Mouse (Mus musculus): ENCODE measurements around the gene Pkmyt1. TPM values are rescaled to one million over a fixed set of nuclear protein-coding genes. Genes with fewer than 3 reads are reported as not detected.
A peak's percentile ranks its signal among the peaks of the same experiment; 100 is the strongest.

Gene Pkmyt1
- polyA plus RNA-seq, 1 experiment from 2014 or later = 13.3 TPM

DNA sequence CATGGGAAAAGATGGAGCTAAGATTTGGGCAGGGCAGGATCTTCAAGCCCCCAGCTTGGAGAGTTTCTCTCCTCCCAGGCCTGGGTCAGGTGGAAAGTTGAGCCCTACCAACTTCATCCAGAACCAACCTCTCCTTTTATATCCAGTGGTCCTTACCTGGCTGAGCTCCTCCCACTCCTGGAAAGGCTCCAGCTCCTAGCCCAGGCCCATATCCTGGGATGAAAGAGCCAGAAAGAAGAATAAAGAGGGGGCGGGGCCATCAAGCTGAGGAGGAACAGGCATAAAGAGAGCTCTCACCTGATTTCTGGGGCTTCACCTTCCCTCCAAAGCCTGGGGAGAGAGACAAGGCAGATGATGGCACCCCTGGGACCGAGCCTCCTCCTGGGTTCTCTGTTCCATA lies 9.1 kb upstream of the Pkmyt1 start:
- CTCF ChIA-PET = interaction anchor here (3.8 kb wide), 1 partner anchor 11 kb away, joined by 11 read pairs; no protein-coding TSS in a partner anchor
- in situ Hi-C loops (cut with MboI; ENCODE audit: low pct_unique_long_range_greater_than_20kb) = no loop called here
- POLR2A ChIA-PET = interaction anchor here (1.3 kb wide), 1 partner anchor 11 kb away, joined by 3 read pairs; no protein-coding TSS in a partner anchor
- ATAC-seq (no peak), DNase-seq (ENCODE audit: low read depth, low spot score) (no peak)
- TF ChIP-seq CTCF (IDR thresholded peaks at IDR 0.05) = no peak
- H3K27me3 ChIP-seq = peaks cover 12% of the 10 kb centered on the region

DNA sequence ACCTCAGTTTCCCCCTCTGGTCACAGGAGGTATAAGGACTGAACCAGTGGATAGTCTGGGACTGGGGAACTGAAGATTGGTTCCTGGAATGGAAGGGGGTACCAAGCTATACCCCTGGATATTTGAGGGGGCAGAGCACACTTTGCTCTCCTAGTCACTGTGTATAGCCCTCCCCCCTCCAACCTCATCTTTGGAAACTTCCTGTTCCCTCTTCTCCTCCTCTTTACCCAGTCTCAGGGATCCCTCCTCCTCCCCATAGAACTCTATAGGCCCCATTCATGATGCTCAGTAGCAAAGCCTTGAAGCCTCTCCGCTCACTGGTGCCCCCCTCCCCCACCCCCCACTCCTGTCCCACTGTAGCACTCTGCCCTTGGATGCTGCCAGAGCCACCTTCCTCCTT lies 6.7 kb upstream of the Pkmyt1 start:
- no peak for ATAC-seq
- in situ Hi-C loops (cut with MboI; ENCODE audit: low pct_unique_long_range_greater_than_20kb) = no loop called here
- no peak for DNase-seq (ENCODE audit: low read depth, low spot score)
- peaks cover 9% of the 10 kb centered on the region for H3K27me3 ChIP-seq
- CTCF ChIA-PET = no interaction called here
- POLR2A ChIA-PET = no interaction called here
- TF ChIP-seq CTCF (IDR thresholded peaks at IDR 0.05) = no peak

DNA sequence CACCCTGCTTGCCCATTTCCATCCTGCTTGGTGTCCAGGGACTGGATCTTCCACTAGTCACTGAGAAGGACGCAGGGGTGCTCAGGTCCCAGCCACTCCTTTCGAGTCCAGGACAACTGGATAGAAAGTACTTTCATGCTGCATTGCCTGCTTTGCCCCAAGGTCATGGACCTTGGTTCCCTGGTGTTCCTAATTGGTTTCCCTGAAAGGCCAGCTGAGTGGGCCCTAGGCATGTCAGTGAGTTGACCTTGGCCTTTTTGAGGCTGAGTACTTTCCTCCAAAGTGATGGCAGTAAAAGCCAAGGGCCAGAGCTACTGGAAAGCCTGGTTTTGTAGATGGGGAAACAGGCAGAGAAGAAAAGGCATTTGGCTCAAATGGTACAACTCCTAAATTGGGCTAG lies 4.2 kb upstream of the Pkmyt1 start:
- ATAC-seq (no peak), DNase-seq (ENCODE audit: low read depth, low spot score) (no peak)
- in situ Hi-C loops (cut with MboI; ENCODE audit: low pct_unique_long_range_greater_than_20kb) = no loop called here

DNA sequence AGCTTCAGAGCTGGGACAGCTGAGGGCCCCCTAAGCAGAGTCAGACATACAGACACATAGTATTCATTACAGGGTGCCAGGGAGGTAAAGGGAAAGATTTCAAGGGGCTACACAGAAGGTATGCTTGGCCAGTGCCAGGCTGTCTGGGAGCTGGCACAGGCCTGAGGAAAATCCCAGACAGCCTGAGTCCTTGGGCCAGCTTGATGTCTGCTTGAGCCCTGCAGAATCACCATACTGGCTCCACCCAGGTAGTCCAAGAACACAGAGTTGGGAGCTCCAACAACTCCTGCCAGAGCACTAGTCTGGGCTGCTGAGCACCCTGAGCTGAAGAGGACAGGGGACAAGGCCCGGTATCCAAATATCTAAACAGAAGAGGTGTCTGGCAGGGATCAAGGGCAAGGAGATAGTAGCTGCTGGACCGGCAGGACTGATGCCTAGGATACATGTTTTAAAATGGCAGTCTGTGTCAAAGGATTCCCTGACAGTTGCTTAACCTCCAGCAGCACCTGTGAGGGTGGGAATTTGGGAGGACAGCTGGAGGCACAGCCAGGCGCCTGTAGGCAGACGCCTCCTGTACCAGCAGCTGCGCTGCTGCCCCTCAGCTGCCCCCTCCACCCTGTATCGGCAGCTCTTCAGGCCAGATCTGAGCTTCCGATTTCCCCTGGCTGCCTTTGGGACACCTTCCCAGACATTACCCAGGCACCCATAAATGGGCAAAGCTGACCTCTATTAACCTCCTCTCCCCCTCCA lies 3.6 kb upstream of the Pkmyt1 start, which contains the start of gene 1520401A03Rik:
Gene 1520401A03Rik (minus strand): TSS at position 408 of the 750 bp plus-strand sequence.
- DNase-seq (ENCODE audit: low read depth, low spot score) = no peak
- in situ Hi-C loops (cut with MboI; ENCODE audit: low pct_unique_long_range_greater_than_20kb) = no loop called here
- ChIA-PET CTCF (interaction anchor here (0.9 to 4.2 kb wide), 2 partner anchors 8 to 16 kb away, joined by 3 to 21 read pairs; no protein-coding TSS in a partner anchor), POLR2A (interaction anchor here (1.1 kb wide), 1 partner anchor 55 kb away, joined by 4 read pairs; no protein-coding TSS in a partner anchor)
- ATAC-seq = no peak
- peaks cover 9% of the 10 kb centered on the region for H3K27me3 ChIP-seq
- no peak for TF ChIP-seq CTCF (IDR thresholded peaks at IDR 0.05)

More for the DNA sequence above, 4.2 kb upstream of the Pkmyt1 start:
- CTCF ChIA-PET = interaction anchor here (0.9 to 4.2 kb wide), 2 partner anchors 8 to 16 kb away, joined by 3 to 21 read pairs; no protein-coding TSS in a partner anchor
- POLR2A ChIA-PET = no interaction called here
- H3K27me3 ChIP-seq = peaks cover 9% of the 10 kb centered on the region
- no peak for TF ChIP-seq CTCF (IDR thresholded peaks at IDR 0.05)

DNA sequence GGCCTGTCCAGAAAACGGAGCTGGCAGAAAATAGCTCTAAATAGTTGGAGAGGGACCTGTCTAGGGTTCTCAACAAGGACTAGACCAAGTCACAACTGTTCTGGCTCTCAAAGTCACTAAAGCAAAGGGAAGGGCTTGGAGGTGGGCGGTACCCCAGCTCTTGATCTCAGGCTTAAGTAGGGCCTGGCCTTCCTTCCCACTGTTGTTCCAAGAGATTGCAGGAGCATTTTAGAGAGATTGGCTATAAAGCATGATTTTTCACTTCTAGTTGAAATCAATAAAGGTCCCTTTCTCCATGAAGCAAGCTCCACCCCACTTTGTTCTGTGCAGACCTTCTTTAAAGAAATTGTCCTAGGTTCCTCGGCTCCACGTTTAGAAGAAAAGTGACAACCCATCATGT lies 659 bp upstream of the Pkmyt1 start:
- ChIA-PET CTCF (interaction anchor here (1.2 to 1.7 kb wide), 3 partner anchors 13 to 19 kb away, joined by 3 to 6 read pairs (median 3); no protein-coding TSS in a partner anchor), POLR2A (no interaction called here)
- DNase-seq (ENCODE audit: low read depth, low spot score) = no peak
- peaks cover 3% of the 10 kb centered on the region for H3K27me3 ChIP-seq
- ATAC-seq = no peak
- TF ChIP-seq CTCF (IDR thresholded peaks at IDR 0.05) = no peak
- in situ Hi-C loops (cut with MboI; ENCODE audit: low pct_unique_long_range_greater_than_20kb) = no loop called here

DNA sequence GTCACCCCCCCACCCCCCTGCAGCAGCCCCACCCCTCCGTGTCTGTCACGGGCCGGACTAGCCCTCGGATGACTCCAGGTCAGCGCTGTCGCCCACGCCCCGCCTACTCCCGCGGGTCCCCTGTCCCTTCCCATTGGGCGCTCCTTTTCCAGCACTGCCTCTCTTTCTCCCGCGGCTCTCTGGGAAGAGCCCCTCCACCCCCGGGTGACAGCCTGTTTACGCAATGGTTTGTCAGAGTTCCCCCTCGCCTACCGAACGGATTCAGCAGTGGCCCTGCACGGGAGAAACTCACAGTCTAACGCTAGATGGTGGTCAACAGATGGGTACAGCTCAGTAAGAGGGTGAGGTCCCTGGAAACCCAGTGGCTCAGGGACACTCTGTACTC lies 614 bp downstream of the Pkmyt1 start:
- POLR2A ChIA-PET = interaction anchor here (1.1 kb wide), 1 partner anchor 13 kb away, joined by 4 read pairs; no protein-coding TSS in a partner anchor
- peaks cover 3% of the 10 kb centered on the region for H3K27me3 ChIP-seq
- CTCF ChIA-PET = no interaction called here
- TF ChIP-seq CTCF (IDR thresholded peaks at IDR 0.05) = no peak
- ATAC-seq = peak; percentile 52
- in situ Hi-C loops (cut with MboI; ENCODE audit: low pct_unique_long_range_greater_than_20kb) = no loop called here
- DNase-seq (ENCODE audit: low read depth, low spot score) = no peak

DNA sequence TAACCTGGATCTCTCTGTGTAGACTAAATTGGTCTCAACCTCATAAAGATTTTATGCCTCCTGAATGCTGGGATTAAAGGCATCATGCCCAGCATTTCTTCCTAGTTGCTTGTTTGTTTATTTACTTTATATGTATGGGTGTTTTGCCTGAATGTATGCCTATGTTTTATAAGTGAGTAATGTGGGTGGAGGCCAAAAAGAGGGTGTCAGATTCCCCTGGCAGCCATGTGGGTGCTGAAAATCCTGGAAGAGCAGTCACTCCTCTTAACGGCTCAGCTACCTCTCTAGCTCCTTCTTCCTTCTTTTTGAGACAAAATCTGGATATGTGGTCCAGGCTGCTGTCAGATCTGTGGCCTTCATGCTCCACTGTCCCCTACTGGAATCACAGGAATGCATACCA lies 4.3 kb downstream of the Pkmyt1 start:
- in situ Hi-C loops (cut with MboI; ENCODE audit: low pct_unique_long_range_greater_than_20kb) = no loop called here
- ATAC-seq (no peak), DNase-seq (ENCODE audit: low read depth, low spot score) (no peak)
- ChIA-PET CTCF (no interaction called here), POLR2A (no interaction called here)
- TF ChIP-seq CTCF (IDR thresholded peaks at IDR 0.05) = no peak
- H3K27me3 ChIP-seq = no peaks in the 10 kb centered on the region

DNA sequence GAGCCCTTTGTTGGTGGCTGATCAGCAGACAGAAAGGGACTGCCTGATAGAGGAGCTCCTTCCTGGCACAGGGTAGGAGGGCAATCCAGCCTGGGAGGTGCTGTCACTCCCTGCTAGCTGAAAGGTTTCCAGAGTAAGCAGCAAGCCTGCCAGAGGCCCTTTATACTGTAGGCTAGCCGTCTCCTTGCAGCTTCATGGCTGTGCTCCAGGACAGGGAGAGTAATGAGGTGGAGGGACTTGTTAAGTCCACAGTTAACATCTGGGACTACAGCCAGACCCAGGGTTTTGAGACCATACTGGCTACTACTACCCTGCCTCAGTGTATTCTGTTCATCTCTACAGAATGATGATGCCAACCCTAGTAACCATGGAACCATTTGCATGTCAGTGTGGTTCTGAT lies 8.2 kb downstream of the Pkmyt1 start:
- no peaks in the 10 kb centered on the region for H3K27me3 ChIP-seq
- TF ChIP-seq CTCF (IDR thresholded peaks at IDR 0.05) = no peak
- ChIA-PET POLR2A (no interaction called here), CTCF (no interaction called here)
- in situ Hi-C loops (cut with MboI; ENCODE audit: low pct_unique_long_range_greater_than_20kb) = no loop called here
- DNase-seq (ENCODE audit: low read depth, low spot score) (no peak), ATAC-seq (no peak)

DNA sequence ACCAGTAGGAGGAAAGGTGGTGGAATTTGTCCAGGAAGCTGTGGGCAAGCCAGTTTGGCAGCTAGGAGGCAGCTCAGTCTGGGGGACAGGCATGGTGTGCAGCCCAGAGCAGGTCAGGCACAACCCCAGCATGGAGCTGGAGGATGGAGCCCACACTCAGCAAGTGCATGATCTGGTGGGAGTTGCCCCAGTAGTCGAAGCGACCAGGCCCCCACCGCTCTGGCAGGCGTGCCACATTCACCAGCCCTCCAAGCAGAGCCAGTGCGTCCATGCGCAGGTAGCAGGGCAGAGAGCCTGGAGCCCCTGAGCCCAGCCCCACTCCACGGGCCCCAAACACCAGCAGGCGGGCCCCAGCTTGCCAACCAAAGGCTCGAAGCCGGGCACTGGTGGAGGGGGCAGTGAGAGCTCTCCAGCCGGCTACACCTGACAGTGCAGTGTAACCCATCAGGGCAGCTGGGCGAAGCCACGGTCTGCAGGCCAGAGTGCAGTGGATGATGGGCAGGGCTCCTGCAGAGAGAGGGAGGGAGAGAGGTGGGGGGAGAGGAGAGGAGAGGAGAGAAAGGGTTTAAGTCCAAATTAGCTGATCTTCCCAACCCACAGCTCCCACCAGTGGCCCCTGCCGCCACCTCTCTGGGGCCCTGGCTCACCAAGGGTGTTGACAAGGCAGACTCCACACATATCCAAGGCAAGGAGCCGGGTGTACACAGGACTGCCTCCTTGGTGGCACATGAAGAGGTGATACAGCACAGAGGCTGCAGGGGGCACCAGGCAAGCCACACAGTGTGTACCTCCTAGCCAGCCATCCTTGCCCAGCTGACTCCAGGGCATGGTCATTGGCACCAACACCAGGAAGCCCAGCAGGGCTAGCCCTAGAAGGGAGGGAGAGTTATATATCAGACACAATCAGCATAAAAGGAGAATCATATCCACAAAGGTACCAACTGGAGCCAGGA lies 11.6 kb downstream of the Pkmyt1 start:
- no peak for ATAC-seq
- in situ Hi-C loops (cut with MboI; ENCODE audit: low pct_unique_long_range_greater_than_20kb) = no loop called here
- ChIA-PET POLR2A (no interaction called here), CTCF (interaction anchor here (1.2 to 1.6 kb wide), 3 partner anchors 9 to 13 kb away, joined by 3 to 5 read pairs (median 4); no protein-coding TSS in a partner anchor)
- H3K27me3 ChIP-seq = no peaks in the 10 kb centered on the region
- TF ChIP-seq CTCF (IDR thresholded peaks at IDR 0.05) = no peak
- DNase-seq (ENCODE audit: low read depth, low spot score) = no peak

DNA sequence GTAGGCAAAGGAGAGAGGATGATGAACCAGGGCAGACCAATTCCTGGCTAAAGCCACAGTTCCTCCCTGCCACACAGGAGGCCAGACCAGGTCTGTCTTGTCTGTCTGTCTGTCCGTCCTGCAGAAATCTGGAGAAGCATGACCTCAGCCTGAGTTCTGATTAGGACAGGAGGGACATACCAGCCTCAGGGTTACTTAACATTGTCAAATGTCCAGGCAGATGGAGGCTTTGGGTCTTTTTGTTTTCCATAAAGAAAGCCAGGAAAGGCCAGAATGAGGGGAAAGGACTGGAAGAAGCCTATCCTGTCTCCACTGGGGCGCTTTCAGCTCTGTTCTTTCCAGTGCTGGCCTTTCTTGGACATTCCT lies 12.7 kb downstream of the Pkmyt1 start:
- TF ChIP-seq CTCF (IDR thresholded peaks at IDR 0.05) = no peak
- CTCF ChIA-PET = interaction anchor here (1.5 to 1.6 kb wide), 2 partner anchors 10 to 14 kb away, joined by 3 to 5 read pairs; no protein-coding TSS in a partner anchor
- in situ Hi-C loops (cut with MboI; ENCODE audit: low pct_unique_long_range_greater_than_20kb) = no loop called here
- no peak for DNase-seq (ENCODE audit: low read depth, low spot score)
- ATAC-seq = no peak
- no peaks in the 10 kb centered on the region for H3K27me3 ChIP-seq
- POLR2A ChIA-PET = no interaction called here
